In genomic region chr7:45719180-45719579, GRCm38 (mm10) we compare ENCODE assay signal across 8 mouse cellular contexts. TPM values are rescaled to one million over a fixed set of nuclear protein-coding genes. Genes with fewer than 3 reads are reported as not detected.
A peak's percentile ranks its signal among the peaks of the same experiment; 100 is the strongest.
DNase-seq lines count a peak whose midpoint lies in the region; ATAC-seq and TF ChIP-seq lines count a peak whose summit lies in the region.

No protein-coding gene starts in this region.

- no peak for ATAC-seq in forebrain, embryonic 16.5 days
- ATAC-seq in liver, embryonic 15.5 days (ENCODE audit: insufficient read depth): no peak

- no peak overlapping the region for H3K27ac ChIP-seq in ES-Bruce4 (ENCODE audit: insufficient read depth, low read length)
- no peak overlapping the region for H3K27ac ChIP-seq in forebrain, embryonic 16.5 days (ENCODE audit: low read length)
- H3K27ac ChIP-seq in liver, embryonic 15.5 days (replicated peaks): peak overlapping the region; percentile 75

- peaks cover 32% of the 10 kb centered on the region for H3K36me3 ChIP-seq in ES-Bruce4 (ENCODE audit: control insufficient read depth, insufficient read depth, low read length, poor library complexity, severe bottlenecking)
- H3K36me3 ChIP-seq in forebrain, embryonic 16.5 days (ENCODE audit: control insufficient read depth, insufficient read depth): peaks cover 21% of the 10 kb centered on the region
- peaks cover 51% of the 10 kb centered on the region for H3K36me3 ChIP-seq in liver, embryonic 15.5 days (replicated peaks)

- H3K9ac ChIP-seq in ES-Bruce4 (ENCODE audit: low read depth, poor library complexity, severe bottlenecking): peak overlapping the region; percentile 90
- peak overlapping the region; percentile 68 for H3K9ac ChIP-seq in forebrain, embryonic 16.5 days (replicated peaks; ENCODE audit: low read depth, low read length)
- H3K9ac ChIP-seq in liver, embryonic 15.5 days: peak overlapping the region; percentile 91

- H3K4me3 ChIP-seq in ES-Bruce4 (ENCODE audit: low read depth, low read length): peak overlapping the region; percentile 93
- H3K4me3 ChIP-seq in forebrain, embryonic 16.5 days (replicated peaks; ENCODE audit: low read length): peak overlapping the region; percentile 63
- peak overlapping the region; percentile 90 for H3K4me3 ChIP-seq in liver, embryonic 15.5 days (replicated peaks)

- H3K9me3 ChIP-seq in ES-Bruce4 (replicated peaks; ENCODE audit: control insufficient read depth, insufficient read depth, low read length, poor library complexity, severe bottlenecking): no peaks in the 10 kb centered on the region
- H3K9me3 ChIP-seq in forebrain, embryonic 16.5 days (ENCODE audit: control insufficient read depth, low read length): no peaks in the 10 kb centered on the region
- H3K9me3 ChIP-seq in liver, embryonic 15.5 days (replicated peaks): no peaks in the 10 kb centered on the region

- 78% methylated on average over 10 of the region's 10 CpGs for WGBS in forebrain, embryonic 16.5 days
- WGBS in liver, embryonic 15.5 days (ENCODE audit: insufficient replicate concordance): 64% methylated on average over 10 of the region's 10 CpGs

- no peak for TF ChIP-seq CTCF in ES-Bruce4 (IDR thresholded peaks at IDR 0.05; ENCODE audit: low read depth, low read length)

- no peaks in the 10 kb centered on the region for H3K4me1 ChIP-seq in ES-Bruce4 (ENCODE audit: control insufficient read depth, insufficient read depth, low read length)
- H3K4me1 ChIP-seq in forebrain, embryonic 16.5 days (replicated peaks; ENCODE audit: control insufficient read depth, insufficient read depth, low read length): peaks cover 39% of the 10 kb centered on the region
- H3K4me1 ChIP-seq in liver, embryonic 15.5 days (replicated peaks): peaks cover 56% of the 10 kb centered on the region

- TF ChIP-seq EP300 in ES-Bruce4 (IDR thresholded peaks at IDR 0.05; ENCODE audit: insufficient read depth, low read depth, low read length): no peak

- H3K4me2 ChIP-seq in forebrain, embryonic 16.5 days (ENCODE audit: low read length): peak overlapping the region; percentile 86
- peak overlapping the region; percentile 95 for H3K4me2 ChIP-seq in liver, embryonic 15.5 days

- no peaks in the 10 kb centered on the region for H3K27me3 ChIP-seq in ES-Bruce4 (ENCODE audit: control insufficient read depth, insufficient read depth, low read length, poor library complexity, severe bottlenecking)
- no peaks in the 10 kb centered on the region for H3K27me3 ChIP-seq in forebrain, embryonic 16.5 days (replicated peaks; ENCODE audit: control insufficient read depth, insufficient read depth, low read length)
- no peaks in the 10 kb centered on the region for H3K27me3 ChIP-seq in liver, embryonic 15.5 days

- DNase-seq in gastrocnemius, postnatal 10 days: peak; percentile 8
- DNase-seq in gastrocnemius, adult 18-20 months (ENCODE audit: low spot score): no peak
- no peak for DNase-seq in embryo, embryonic 9.5 days (ENCODE audit: extremely low spot score)
- DNase-seq in spleen, postnatal 14 days (ENCODE audit: low spot score in 2 of 2): no peak
- DNase-seq in right cerebral cortex, postnatal 10 days (ENCODE audit: low spot score in 2 of 2): no peak

- no peak for TF ChIP-seq POLR2A in ES-Bruce4 (IDR thresholded peaks at IDR 0.05; ENCODE audit: insufficient read depth, low read length)

RNA-seq across cellular contexts. Expression of gene Sphk2, which starts 1.4 kb away (rescaled TPM):
- total RNA-seq in gastrocnemius, postnatal 10 days (2021): 10 to 100 TPM; 11.8 to 13.8 TPM
- total RNA-seq in gastrocnemius, adult 18-20 months (2021): 10 to 100 TPM; 15.2 to 15.6 TPM
- polyA plus RNA-seq in ES-Bruce4 (2011; ENCODE audit: insufficient read depth, insufficient read length, low read depth, missing spikeins): 10.4 and 11.1 TPM in 2 replicates
- polyA plus RNA-seq in forebrain, embryonic 16.5 days (2015; fragmentation: Nextera tagmentation; extraction: Ambion mirVana): 29.9 and 31.1 TPM in 2 replicates
- 10.4 and 13.3 TPM in 2 replicates for polyA plus RNA-seq in liver, embryonic 15.5 days (2015; fragmentation: Nextera tagmentation; extraction: Ambion mirVana)

RNA-seq across cellular contexts. Expression of gene Fam83e, which starts 1.8 kb away (rescaled TPM):
- under 1 TPM; 0.12 to 0.45 TPM for total RNA-seq in gastrocnemius, postnatal 10 days (2021)
- total RNA-seq in gastrocnemius, adult 18-20 months (2021): under 1 TPM in 1 of 2 experiments, not detected in 1; 0.18 TPM
- polyA plus RNA-seq in ES-Bruce4 (2011; ENCODE audit: insufficient read depth, insufficient read length, low read depth, missing spikeins): 0.85 and 1.4 TPM in 2 replicates
- polyA plus RNA-seq in forebrain, embryonic 16.5 days (2015; fragmentation: Nextera tagmentation; extraction: Ambion mirVana): 0.60 and 1.1 TPM in 2 replicates
- 0.30 and 0.33 TPM in 2 replicates for polyA plus RNA-seq in liver, embryonic 15.5 days (2015; fragmentation: Nextera tagmentation; extraction: Ambion mirVana)

RNA-seq across cellular contexts. Expression of gene Rpl18, which starts 3.9 kb away (rescaled TPM):
- 100 to 1,000 TPM; 793 to 822 TPM for total RNA-seq in gastrocnemius, postnatal 10 days (2021)
- total RNA-seq in gastrocnemius, adult 18-20 months (2021): 100 to 1,000 TPM; 442 to 461 TPM
- polyA plus RNA-seq in ES-Bruce4 (2011; ENCODE audit: insufficient read depth, insufficient read length, low read depth, missing spikeins): 1,593 and 1,677 TPM in 2 replicates
- polyA plus RNA-seq in forebrain, embryonic 16.5 days (2015; fragmentation: Nextera tagmentation; extraction: Ambion mirVana): 567 and 579 TPM in 2 replicates
- 533 and 542 TPM in 2 replicates for polyA plus RNA-seq in liver, embryonic 15.5 days (2015; fragmentation: Nextera tagmentation; extraction: Ambion mirVana)

RNA-seq across cellular contexts. Expression of gene Spaca4, which starts 6.4 kb away (rescaled TPM):
- total RNA-seq in gastrocnemius, postnatal 10 days (2021): not detected
- not detected for total RNA-seq in gastrocnemius, adult 18-20 months (2021)
- polyA plus RNA-seq in ES-Bruce4 (2011; ENCODE audit: insufficient read depth, insufficient read length, low read depth, missing spikeins): not detected in 2 replicates
- polyA plus RNA-seq in forebrain, embryonic 16.5 days (2015; fragmentation: Nextera tagmentation; extraction: Ambion mirVana): not detected in 2 replicates
- not detected in 2 replicates for polyA plus RNA-seq in liver, embryonic 15.5 days (2015; fragmentation: Nextera tagmentation; extraction: Ambion mirVana)

RNA-seq across cellular contexts. Expression of gene Dbp, which starts 14.3 kb away (rescaled TPM):
- 10 to 100 TPM; 35.9 to 37.9 TPM for total RNA-seq in gastrocnemius, postnatal 10 days (2021)
- total RNA-seq in gastrocnemius, adult 18-20 months (2021): 10 to 100 TPM; 19.4 to 22.9 TPM
- 6.7 and 6.9 TPM in 2 replicates for polyA plus RNA-seq in ES-Bruce4 (2011; ENCODE audit: insufficient read depth, insufficient read length, low read depth, missing spikeins)
- polyA plus RNA-seq in forebrain, embryonic 16.5 days (2015; fragmentation: Nextera tagmentation; extraction: Ambion mirVana): 4.1 and 4.3 TPM in 2 replicates
- polyA plus RNA-seq in liver, embryonic 15.5 days (2015; fragmentation: Nextera tagmentation; extraction: Ambion mirVana): 0.46 and 0.85 TPM in 2 replicates
